Mouse (Mus musculus): ENCODE data around the gene Bcas3.

The Bcas3 gene

DNA sequence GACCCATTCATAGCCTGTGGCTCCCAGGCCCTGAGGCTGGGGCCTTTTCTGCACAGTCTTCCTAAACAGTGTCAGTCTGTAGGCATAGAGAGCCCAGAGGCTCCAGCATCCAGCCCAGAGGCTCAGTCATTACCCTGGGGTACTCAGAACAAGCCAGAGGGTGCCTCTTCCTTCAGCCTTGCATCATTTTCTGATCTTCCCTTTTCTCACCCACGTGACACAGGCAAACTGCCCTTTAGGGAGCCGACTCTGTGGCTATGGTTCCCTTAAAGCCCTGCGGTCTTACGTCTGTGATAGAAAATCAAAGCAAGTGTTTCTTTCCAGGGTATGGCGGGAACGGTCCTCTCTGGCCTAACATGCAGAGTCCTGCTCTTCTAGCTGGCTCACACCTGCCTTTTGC lies 421.7 kb downstream of the Bcas3 start:
- no peak for ATAC-seq (ENCODE audit: insufficient number of reproducible peaks, low FRiP score, low TSS enrichment)

DNA sequence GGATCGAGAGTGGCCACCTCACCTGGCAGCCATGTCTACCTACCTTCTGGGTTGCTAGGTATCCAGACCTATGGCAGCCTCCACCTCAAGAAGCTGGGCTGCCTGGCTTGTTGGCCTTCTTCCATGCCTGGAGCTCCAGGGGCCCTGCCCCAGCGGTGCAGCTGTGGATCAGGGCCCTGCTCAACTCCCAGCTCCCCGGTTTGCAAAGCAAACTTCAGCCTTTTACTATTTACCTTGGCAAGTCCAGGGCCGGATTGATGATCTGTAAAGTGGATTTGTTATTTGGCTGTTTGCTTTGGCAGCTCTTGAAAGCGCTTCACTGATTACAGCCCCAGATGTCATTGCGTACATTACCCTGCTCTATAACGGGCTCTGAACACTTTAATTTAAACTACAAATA lies 422.5 kb downstream of the Bcas3 start:
- ATAC-seq (ENCODE audit: insufficient number of reproducible peaks, low FRiP score, low TSS enrichment) = no peak

DNA sequence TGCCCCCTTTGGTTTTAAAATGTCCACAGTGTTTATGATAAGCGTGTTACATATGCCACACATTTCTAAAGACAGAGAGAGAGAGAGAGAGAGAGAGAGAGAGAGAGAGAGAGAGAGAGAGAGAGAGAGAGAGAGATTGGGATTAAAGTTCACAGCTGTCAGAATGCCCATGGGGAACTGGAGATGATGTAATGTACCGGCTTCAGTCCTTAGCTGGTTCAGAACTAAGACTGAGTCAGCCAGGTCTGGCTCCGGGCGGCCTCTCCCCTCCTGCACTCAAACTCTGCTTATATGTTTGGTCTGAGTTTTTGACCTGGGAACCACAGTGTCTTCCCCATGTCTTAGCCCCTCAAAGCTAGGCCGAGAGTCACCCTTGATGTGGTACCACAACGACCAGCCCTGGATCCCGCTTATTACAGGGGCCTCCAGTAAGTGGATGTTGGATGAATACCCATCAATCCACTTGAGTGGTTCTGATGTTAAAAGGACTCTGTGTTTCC lies 423.9 kb downstream of the Bcas3 start:
- no peak for ATAC-seq (ENCODE audit: insufficient number of reproducible peaks, low FRiP score, low TSS enrichment)

DNA sequence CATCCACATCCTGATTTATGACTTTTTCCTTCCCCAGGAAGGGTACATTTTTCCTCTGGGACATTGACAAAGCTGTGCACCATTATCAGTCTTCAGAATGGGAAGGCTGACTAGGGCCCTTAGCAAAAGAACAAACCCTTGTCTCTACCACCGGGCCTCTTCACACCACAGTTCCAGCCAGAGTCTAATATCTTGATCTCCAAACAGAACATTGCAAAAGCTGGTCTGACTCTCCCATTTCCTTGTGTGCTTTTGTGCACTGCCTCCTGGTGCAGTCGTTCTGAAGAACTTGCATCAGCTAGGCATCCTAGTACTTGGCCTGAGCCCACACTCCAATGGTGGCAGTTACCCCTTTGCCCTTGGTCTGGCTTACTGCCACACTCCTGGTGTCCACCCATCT lies 425.0 kb downstream of the Bcas3 start:
- ATAC-seq (ENCODE audit: insufficient number of reproducible peaks, low FRiP score, low TSS enrichment) = no peak

DNA sequence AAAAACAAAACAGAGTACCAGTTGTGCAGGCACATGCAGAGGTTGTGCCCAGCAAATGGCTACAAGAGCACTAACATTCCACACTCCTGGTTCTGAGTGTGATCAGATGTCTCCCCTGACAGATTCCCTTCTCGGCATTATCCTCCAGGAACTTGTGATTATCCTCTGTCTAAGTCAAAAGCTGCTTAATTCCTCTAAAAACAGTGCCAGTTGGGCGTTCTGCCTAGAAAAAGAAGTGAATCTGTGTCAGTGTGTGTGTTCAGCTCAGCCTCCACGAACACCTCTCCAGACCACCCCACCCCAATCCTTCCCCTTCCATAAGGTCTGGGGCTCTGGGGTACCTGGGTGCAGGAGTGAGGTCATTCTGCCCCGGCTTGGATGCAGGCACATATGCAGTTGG lies 427.3 kb downstream of the Bcas3 start:
- ATAC-seq (ENCODE audit: insufficient number of reproducible peaks, low FRiP score, low TSS enrichment) = no peak

DNA sequence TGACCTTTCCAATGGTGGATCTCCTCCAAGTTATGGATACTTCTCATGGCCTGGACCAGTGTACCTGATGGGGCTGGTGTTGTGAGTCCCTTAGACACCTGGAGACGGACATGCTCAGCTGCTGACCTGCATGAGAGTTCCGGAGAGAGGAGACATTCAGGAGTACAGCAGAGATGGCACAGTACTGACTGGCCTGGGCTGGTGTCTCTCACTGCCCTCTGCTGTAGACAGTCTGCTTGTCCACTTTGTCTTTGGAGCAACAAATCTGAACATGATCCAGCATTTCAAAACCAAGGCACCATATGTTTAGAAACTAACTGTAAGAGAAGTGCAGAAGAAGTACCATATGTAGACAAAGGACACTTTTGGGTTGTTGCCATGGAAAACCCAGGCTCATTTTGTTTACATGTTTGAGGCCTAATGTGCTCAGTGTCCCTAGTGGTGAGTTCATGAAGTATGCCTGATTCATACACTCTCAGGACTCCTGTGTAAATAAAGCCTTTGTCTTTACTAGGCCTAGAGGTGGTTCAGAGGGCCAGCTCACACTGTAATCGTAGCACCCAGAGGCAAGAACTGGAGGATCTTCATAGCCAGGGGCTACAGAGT lies 433.2 kb downstream of the Bcas3 start:
- ATAC-seq (ENCODE audit: insufficient number of reproducible peaks, low FRiP score, low TSS enrichment) = no peak

DNA sequence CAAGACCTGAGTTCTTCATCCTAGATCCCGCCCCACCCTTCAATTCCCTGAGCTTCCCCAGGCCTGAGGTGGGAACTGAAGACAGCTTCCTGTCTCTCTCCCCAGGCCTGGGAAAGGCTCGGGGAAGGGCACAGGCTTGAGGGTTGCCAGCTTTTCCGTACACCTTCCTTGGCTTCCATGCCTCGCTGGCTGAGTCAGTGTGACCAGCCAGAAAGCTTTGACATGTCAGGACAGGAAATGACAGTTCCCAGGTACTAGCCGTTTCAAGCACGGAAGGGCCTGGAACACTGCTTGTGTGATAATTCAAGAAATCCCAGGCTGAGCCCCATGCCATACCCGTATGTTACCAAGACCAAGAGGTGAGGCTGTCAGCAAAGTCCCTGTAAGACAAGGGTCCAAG lies 436.8 kb downstream of the Bcas3 start:
- no peak for ATAC-seq (ENCODE audit: insufficient number of reproducible peaks, low FRiP score, low TSS enrichment)

DNA sequence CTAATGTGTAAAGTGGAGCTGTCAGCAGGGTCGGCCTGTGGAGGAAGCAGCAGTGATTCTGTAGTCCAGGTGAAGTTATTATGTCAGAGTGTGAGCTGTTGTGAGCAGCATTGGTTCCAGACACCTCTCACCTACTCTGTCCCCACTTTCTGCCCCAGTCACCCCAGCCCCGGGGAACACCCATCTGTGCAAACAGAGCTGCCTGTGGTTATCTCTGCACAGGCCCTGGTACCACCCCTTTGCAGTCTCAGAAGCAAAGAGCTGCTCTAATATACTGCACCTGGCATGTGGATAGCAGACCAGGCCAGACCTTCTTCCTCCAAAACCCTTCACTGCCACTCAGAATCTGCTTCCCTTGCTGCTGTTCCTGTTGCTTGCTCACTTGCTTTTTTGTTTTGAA lies 437.3 kb downstream of the Bcas3 start:
- ATAC-seq (ENCODE audit: insufficient number of reproducible peaks, low FRiP score, low TSS enrichment) = no peak

DNA sequence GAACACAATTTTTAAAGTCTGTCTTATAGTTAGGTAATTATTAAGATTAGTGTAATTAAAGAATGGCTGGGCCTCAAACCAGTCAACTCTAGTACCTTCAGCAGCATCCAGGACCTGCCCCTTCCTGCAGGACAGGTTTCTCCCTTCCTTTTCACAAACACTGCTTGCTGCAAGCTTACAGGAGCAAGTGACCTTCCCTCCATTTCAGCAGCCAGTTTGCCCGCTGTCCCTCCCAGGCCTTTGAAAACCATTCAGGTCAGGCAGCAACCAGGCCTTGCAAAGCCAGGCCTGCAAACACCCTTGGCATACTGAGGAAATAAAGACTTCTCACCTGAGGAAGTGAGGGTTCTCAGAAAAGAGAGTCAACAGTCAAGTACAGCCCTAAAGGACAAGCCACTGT lies 438.2 kb downstream of the Bcas3 start:
- ATAC-seq (ENCODE audit: insufficient number of reproducible peaks, low FRiP score, low TSS enrichment) = no peak

DNA sequence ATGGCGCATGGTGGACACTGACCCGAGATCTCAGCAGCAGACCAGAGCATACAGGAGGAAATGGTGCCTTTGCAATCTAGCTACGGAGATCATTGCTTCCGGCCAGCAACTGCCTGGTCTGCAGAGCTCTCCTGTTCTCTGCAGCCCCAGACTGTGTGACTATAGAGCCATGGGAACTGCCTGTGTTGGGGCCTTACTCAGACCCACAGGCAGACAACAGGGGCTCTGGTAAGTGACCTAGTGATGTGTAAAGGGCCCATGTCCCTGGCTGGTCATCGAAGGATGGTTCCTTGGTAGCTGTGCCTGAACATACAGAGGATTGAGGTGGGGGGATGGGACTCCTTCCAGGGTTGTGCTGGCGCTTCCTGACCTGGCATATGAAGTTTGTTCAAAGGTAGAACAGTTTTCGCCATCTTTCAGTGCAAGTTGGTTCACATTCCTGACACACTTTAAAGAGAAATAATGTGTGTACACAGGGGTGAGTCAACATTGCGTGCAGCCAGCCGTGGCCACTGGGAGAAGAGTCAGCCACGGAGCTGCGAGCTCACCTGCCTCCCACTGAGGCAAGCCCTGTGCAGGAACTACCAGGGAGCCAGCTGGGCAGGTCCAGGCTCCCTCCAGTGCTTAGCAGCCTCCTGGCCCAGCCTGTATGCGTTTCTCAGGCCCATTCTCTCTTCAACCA lies 439.7 kb downstream of the Bcas3 start:
- no peak for ATAC-seq (ENCODE audit: insufficient number of reproducible peaks, low FRiP score, low TSS enrichment)

DNA sequence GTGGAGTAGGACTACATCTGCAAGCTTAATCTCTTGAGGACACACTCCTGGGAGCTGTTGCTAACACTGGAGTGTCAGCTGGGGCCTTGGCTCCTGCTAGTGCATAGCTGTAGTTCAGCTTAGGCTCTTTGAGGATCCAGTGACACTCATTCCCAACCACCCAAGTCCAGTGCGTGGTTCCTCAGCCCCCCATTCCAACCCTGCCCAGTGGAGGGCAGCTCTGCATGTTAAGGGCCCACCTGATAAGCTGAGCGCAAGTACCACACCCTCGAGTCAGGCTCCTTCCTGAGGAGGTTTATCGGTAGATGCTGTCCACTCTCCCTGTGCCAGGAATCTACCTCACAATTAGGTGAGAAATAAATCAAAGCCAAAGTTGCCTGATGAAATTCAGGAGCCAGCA lies 446.5 kb downstream of the Bcas3 start:
- no peak for ATAC-seq (ENCODE audit: insufficient number of reproducible peaks, low FRiP score, low TSS enrichment)

DNA sequence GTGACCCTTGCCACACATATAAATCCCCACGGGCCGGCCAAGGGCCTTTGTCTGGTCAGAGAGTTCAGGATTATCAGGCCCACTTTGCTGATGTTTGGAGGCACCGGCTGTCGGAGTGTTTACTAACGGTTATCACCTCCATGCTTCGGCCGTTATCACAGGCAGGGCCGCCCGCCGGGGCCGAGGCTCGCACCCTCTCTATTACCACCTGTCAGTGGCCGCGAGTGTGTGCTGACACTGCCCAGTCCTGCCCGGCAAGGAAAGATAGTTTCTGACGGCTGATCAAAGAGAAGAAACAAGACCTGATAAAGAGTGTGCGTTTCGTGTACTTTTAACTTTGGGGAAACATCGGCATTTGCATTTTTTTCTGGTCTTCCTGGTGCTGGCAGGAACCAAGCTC lies 446.9 kb downstream of the Bcas3 start:
- no peak for ATAC-seq (ENCODE audit: insufficient number of reproducible peaks, low FRiP score, low TSS enrichment)

DNA sequence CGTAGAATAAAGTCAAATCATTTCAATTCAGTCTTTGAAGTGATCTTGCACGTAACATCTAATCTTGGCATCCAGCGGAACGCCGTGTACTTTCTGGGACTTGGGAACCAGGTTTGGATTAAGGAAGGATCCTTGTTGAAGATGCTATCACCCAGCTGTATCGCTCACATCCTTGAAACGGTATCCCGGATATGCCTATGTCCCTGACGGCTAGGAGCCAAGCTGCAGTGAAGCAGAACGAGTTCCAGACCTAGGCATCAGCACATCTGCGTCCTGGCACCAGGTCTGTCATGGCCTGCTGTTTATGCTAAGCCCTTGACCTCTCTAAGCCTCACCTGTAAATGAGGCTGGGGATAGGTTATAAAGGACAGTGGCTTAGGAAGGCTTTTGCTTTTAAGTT lies 447.4 kb downstream of the Bcas3 start:
- ATAC-seq (ENCODE audit: insufficient number of reproducible peaks, low FRiP score, low TSS enrichment) = no peak

DNA sequence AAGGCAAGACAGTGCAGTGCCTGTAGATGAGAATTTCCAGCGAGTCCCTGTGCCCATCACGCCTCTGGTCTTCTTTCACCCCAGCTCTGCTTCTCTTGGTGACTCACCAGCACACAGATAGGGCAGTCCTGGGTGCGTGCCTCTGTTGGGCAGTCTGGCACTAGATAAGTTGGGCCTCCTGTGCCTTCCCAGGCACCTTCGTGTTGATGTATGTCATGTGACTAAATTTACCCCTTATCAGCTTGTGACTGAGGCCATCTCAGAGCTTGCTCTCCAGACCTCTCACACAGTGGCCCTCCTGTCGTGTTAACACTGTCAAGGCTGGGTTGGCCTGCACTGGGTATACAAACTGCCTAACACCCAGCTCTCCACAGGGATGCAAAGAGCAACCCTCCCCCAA lies 451.1 kb downstream of the Bcas3 start:
- ATAC-seq (ENCODE audit: insufficient number of reproducible peaks, low FRiP score, low TSS enrichment) = no peak

DNA sequence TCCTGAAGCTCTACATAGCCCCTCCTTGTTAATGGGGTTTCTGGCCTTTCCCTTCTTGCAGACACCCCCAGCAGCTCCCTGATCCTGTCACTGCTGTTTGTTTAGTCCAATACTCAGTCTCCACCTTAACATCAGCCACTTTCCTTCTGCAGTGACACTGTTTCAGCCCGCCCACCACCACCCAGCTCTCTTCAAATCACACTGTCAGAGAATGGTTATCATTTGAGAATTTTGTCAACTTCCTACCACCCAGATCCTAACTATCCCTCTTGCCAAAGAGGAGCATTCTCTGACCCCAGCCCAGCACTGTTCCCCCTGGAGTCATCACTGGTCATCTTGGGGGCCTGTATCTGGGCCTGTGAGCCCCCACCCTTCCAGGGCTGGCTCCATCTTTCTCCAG lies 452.8 kb downstream of the Bcas3 start:
- ATAC-seq (ENCODE audit: insufficient number of reproducible peaks, low FRiP score, low TSS enrichment) = no peak

DNA sequence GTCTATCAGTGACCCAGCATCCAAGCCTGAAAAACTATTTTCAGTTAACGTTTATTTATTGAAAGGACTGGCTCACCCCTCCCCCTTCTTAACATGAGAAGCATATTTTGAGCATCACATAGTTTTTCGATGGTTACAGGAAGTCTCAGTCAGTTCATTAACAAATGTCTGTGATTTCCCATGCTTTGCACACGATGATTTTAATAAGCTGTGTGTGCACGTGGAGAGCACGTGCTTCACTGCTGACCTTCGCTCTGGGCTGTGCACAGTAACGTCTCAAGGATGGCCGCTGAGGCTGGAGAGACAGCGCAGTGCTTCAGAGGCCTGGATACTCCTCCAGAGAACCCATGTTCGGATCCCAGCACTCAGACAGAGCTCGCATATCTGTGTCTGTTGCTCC lies 454.4 kb downstream of the Bcas3 start:
- ATAC-seq (ENCODE audit: insufficient number of reproducible peaks, low FRiP score, low TSS enrichment) = no peak

DNA sequence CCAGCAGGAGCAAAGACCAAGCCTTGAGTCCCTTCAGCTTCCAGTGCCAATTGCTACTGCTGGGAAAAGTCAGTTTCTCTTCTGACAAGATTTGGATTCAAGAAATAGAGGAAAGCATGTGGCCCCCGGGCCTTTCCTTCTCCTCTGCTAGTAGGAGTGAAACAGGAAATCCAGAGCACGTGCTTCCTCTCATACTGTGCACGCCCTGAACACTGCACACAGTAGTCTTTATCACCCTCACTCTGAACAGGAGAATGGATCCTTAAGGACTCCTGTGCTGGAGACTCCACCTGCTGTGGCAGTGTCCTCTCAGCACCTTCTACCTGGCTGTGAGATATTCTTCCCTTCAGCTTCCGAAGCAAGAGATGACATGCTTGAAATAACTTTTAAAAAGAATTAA lies 458.3 kb downstream of the Bcas3 start:
- no peak for ATAC-seq (ENCODE audit: insufficient number of reproducible peaks, low FRiP score, low TSS enrichment)

DNA sequence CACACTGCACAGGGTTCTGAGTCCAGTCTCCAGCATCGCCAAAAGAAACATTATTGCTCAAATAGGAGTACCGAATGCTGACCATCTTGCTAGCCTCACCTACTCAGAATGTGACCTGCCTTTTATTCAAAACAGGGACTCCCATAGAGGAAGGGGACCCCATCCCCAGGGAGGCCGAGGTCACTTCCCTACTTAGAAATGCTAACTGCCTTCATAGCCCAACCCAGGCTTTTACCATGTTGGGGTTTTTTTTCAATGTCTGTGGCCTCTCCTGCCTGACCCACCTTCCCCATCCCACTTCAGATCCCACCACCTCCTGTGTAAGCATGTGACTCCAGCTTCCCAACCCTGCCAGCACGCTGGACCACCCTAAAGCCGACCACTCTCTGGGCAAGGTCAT lies 458.7 kb downstream of the Bcas3 start:
- no peak for ATAC-seq (ENCODE audit: insufficient number of reproducible peaks, low FRiP score, low TSS enrichment)

DNA sequence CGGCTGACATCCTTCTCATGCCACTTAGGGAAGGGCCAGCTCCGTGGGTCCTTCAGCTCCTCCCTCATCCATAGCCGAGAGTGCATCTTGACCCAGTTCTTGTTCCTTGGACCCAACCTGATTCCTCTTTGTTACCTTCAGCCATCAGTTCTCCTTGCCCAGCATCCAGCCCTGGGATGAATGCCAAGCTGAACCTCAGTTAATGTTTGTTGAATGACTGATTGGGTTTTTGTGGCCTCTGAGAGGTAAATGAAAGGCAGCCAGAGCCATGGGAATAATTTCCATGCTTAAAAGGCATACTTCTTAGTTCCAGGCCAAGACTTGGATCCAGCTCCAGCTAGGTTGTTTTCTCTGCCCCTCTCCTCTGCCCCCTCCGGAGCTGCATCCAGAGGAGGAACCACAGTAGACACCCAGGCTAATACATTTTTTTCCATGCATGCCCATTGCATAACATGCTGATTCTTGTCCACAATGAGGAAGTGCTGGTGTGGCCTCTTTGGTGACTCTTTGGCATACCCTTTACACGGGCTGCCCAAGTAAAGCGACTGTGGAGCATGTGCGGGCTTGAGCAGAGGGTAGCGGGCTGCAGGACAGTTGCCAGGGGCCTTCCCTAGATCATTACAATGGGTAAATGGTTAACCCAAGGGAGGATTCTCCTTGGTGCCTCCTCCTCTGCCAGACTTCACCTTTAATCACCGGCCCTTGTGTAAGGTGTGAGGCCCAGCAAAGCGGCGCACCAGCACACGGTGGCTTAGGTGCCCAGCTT lies 459.4 kb downstream of the Bcas3 start:
- no peak for ATAC-seq (ENCODE audit: insufficient number of reproducible peaks, low FRiP score, low TSS enrichment)

DNA sequence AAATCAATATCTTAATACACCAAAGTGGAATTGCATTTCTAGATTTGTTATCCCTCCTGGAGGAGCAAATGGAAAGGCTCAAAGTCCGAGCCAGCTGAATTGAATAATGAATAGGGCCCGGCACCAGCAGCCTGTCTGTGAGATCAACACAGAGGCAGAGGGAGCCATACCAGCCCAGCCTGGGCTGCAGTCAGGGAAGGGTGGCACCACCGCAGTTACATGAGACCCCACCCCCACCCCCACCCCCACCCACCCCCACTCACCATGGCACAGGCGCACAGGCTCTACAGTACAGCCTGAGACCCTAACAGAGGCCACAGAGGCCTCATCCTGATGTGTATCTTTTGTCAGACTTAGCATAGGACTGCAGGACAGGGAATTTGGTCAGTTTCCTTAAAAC lies 461.7 kb downstream of the Bcas3 start:
- ATAC-seq (ENCODE audit: insufficient number of reproducible peaks, low FRiP score, low TSS enrichment) = no peak

DNA sequence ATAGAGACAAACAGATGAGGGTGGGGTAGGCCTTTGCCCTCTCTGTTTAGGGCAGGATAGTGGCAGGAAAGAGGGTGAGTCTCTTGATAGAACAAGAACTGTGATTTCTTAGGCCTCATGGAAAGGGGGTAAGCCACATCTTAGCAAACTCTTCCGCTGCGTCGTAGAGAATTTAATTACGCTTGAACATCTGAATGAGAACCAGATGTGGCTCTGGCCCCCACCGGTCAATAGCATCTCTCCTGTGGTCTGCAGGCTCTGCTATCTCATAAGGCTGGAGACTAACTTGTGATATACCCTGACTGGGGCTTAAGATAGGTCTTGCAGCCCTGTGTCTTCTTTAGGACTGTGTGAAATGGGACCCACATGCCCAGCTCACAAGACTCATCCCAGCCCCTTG lies 463.5 kb downstream of the Bcas3 start:
- ATAC-seq (ENCODE audit: insufficient number of reproducible peaks, low FRiP score, low TSS enrichment) = no peak

DNA sequence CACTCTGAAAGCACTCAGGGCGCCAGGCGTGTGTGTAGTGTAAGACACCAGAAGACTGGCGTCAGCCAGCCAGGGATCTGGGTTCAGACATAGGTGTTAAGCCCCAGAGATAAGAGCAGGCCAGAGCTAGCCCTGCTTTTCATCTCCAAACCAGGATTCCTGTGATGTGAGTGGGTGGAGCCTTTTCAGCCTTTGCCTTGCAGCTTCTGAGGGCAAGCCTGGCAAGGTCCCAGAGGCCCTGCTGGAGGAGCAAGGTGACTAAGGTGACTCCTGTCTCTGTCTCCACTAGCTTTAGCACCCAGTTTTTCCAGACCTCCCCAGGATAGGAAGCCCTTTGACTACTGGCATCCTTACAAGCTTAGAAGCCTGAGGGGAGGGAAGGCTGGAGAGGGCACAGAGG lies 465.4 kb downstream of the Bcas3 start:
- no peak for ATAC-seq (ENCODE audit: insufficient number of reproducible peaks, low FRiP score, low TSS enrichment)

Data from cerebellum, adult (tissue).